Mouse (Mus musculus) embryonic facial prominence, embryonic 15.5 days (tissue): ENCODE measurements around the gene Cars2. TPM values are rescaled to one million over a fixed set of nuclear protein-coding genes. Genes with fewer than 3 reads are reported as not detected.
A peak's percentile ranks its signal among the peaks of the same experiment; 100 is the strongest.
"Not testable (repeated sequence)": the region's sequence is repeated elsewhere in the genome, so short reads cannot be mapped to it uniquely, and the experiment has no call there.

Experiments
- ATAC-seq: fragments of 200-750 bp; cut with Nextera tagmentation; 2 replicates; pipeline ENCODE4 v1.8.0; 2017; ENCODE audit warnings: low read depth, moderate TSS enrichment; ENCODE audit not compliant: insufficient number of reproducible peaks, low FRiP score, low TSS enrichment
- H3K27ac ChIP-seq: fragments of 300-500 bp; sonication (generic); replicated peaks from 2 replicates; pipeline ENCODE4 v1.5.1; 2015; ENCODE audit warnings: mild to moderate bottlenecking, inconsistent platforms
- H3K27me3 ChIP-seq: fragments of 300-500 bp; sonication (generic); 2 replicates; pipeline ENCODE4 v1.6.1; 2015; ENCODE audit warnings: inconsistent platforms
- H3K36me3 ChIP-seq: fragments of 300-500 bp; sonication (generic); 2 replicates; pipeline ENCODE4 v1.6.1; 2015; ENCODE audit warnings: mild to moderate bottlenecking, inconsistent platforms
- H3K4me1 ChIP-seq: fragments of 300-500 bp; sonication (generic); 2 replicates; pipeline ENCODE4 v1.6.1; 2015; ENCODE audit warnings: inconsistent platforms
- H3K4me2 ChIP-seq: fragments of 300-500 bp; sonication (generic); replicated peaks from 2 replicates; pipeline ENCODE4 v1.6.1; 2015; ENCODE audit warnings: mild to moderate bottlenecking, inconsistent platforms
- H3K4me3 ChIP-seq: fragments of 300-500 bp; sonication (generic); replicated peaks from 2 replicates; pipeline ENCODE4 v1.5.1; 2015; ENCODE audit warnings: mild to moderate bottlenecking, inconsistent platforms
- H3K9ac ChIP-seq: fragments of 300-500 bp; sonication (generic); 2 replicates; pipeline ENCODE4 v1.6.1; 2015; ENCODE audit warnings: inconsistent platforms
- H3K9me3 ChIP-seq: fragments of 300-500 bp; sonication (generic); replicated peaks from 2 replicates; pipeline ENCODE4 v1.6.1; 2016; ENCODE audit warnings: inconsistent platforms
- WGBS: fragments of 180-500 bp; shearing (Covaris S2); methylation state at CpG from one replicate; pipeline ENCODE4 v1.1.7; 2015; 5-methylcytosine and 5-hydroxymethylcytosine counted together
- polyA plus RNA-seq: library from polyadenylated mRNA; unstranded; fragments of >200 nt; fragmentation: Nextera tagmentation; extraction: Ambion mirVana; gene quantifications from 2 replicates; pipeline ENCODE4 v1.2.1, GENCODE M21; 2015

The Cars2 gene
- polyA plus RNA-seq, 1 experiment from 2014 or later: 31.4 TPM

GRCm38 (mm10) chr8:11506802-11507201 is 43.8 kb downstream of the Cars2 start:
- H3K4me3 ChIP-seq: no peak overlapping the region
- H3K9ac ChIP-seq: no peak overlapping the region
- no peak overlapping the region for H3K27ac ChIP-seq
- ATAC-seq: no peak; the same call in 1 of the 2 replicates
- peaks cover 86% of the 10 kb centered on the region for H3K36me3 ChIP-seq
- H3K9me3 ChIP-seq: no peaks in the 10 kb centered on the region
- no peaks in the 10 kb centered on the region for H3K27me3 ChIP-seq
- 69% methylated on average over 6 of the region's 6 CpGs for WGBS
- no peak overlapping the region for H3K4me2 ChIP-seq
- H3K4me1 ChIP-seq: no peaks in the 10 kb centered on the region; the same call in 1 of the 2 replicates

GRCm38 (mm10) chr8:11506074-11506473 is 44.5 kb downstream of the Cars2 start:
- 80% methylated on average over 14 of the region's 14 CpGs for WGBS

GRCm38 (mm10) chr8:11503476-11504232 is 46.9 kb downstream of the Cars2 start:
- Histone ChIP-seq H3K9me3 (no peaks in the 10 kb centered on the region), H3K4me1 (peaks cover 10% of the 10 kb centered on the region), H3K4me2 (no peak overlapping the region), H3K4me3 (no peak overlapping the region), H3K27ac (no peak overlapping the region), H3K9ac (no peak overlapping the region), H3K36me3 (peaks cover 58% of the 10 kb centered on the region), H3K27me3 (no peaks in the 10 kb centered on the region)
- WGBS: 77% methylated on average over 13 of the region's 13 CpGs
- no peak for ATAC-seq

More at GRCm38 (mm10) chr8:11506074-11506473, 44.5 kb downstream of the Cars2 start:
- no peak overlapping the region for H3K27ac ChIP-seq
- no peak overlapping the region for H3K9ac ChIP-seq
- no peaks in the 10 kb centered on the region for H3K27me3 ChIP-seq
- peaks cover 82% of the 10 kb centered on the region for H3K36me3 ChIP-seq
- H3K4me3 ChIP-seq: no peak overlapping the region
- no peak for ATAC-seq
- H3K4me1 ChIP-seq: no peaks in the 10 kb centered on the region; the same call in 1 of the 2 replicates
- H3K9me3 ChIP-seq: no peaks in the 10 kb centered on the region
- no peak overlapping the region for H3K4me2 ChIP-seq

- H3K9ac ChIP-seq: no peak overlapping the region
These were observed 51.6 kb downstream of the Cars2 start for GRCm38 (mm10) chr8:11498786-11499485.

GRCm38 (mm10) chr8:11498281-11498680 is 52.3 kb downstream of the Cars2 start:
- peak overlapping the region; percentile 84 for H3K4me2 ChIP-seq
- 59% methylated on average over 12 of the region's 12 CpGs for WGBS
- H3K36me3 ChIP-seq: peaks cover 13% of the 10 kb centered on the region
- no peaks in the 10 kb centered on the region for H3K9me3 ChIP-seq
- H3K27me3 ChIP-seq: peaks cover 11% of the 10 kb centered on the region; the same call in 1 of the 2 replicates
- 0 out of 2 replicates have a peak overlapping the region, but pooled peaks have one; percentile 44 for H3K27ac ChIP-seq
- peak overlapping the region; percentile 94 for H3K4me3 ChIP-seq
- ATAC-seq: no peak
- H3K4me1 ChIP-seq: peaks cover 24% of the 10 kb centered on the region
- peak overlapping the region; percentile 85; the same call in 1 of the 2 replicates for H3K9ac ChIP-seq

More at GRCm38 (mm10) chr8:11498786-11499485, 51.6 kb downstream of the Cars2 start:
- no peak for ATAC-seq
- Histone ChIP-seq H3K4me1 (peaks cover 24% of the 10 kb centered on the region), H3K4me2 (peak overlapping the region; percentile 84), H3K9me3 (no peaks in the 10 kb centered on the region), H3K4me3 (peak overlapping the region; percentile 94; the same call in 1 of the 2 replicates), H3K36me3 (peaks cover 19% of the 10 kb centered on the region), H3K27ac (0 out of 2 replicates have a peak overlapping the region, but pooled peaks have one; percentile 44), H3K27me3 (peaks cover 10% of the 10 kb centered on the region; the same call in 1 of the 2 replicates)
- WGBS: 87% methylated on average over 4 of the region's 4 CpGs

- Histone ChIP-seq H3K36me3 (peaks cover 4% of the 10 kb centered on the region), H3K27ac (peak within 1 kb of the TSS; percentile 76), H3K27me3 (peaks cover 11% of the 10 kb centered on the region; the same call in 1 of the 2 replicates), H3K4me3 (peak within 1 kb of the TSS; percentile 94), H3K4me2 (peak within 1 kb of the TSS; percentile 84), H3K9me3 (no peaks in the 10 kb centered on the region), H3K4me1 (peaks cover 24% of the 10 kb centered on the region), H3K9ac (peak within 1 kb of the TSS; percentile 85)
- 4% methylated on average over 73 of the region's 73 CpGs for WGBS
- ATAC-seq: peak; percentile 95
These were observed 53.3 kb downstream of the Cars2 start, which contains the start of gene Naxd for GRCm38 (mm10) chr8:11497017-11497990. Gene Naxd (plus strand): TSS chr8:11497506.

GRCm38 (mm10) chr8:11492340-11492739 is 58.2 kb downstream of the Cars2 start:
- 86% methylated on average over 2 of the region's 2 CpGs for WGBS
- H3K36me3 ChIP-seq, H3K4me2 ChIP-seq, H3K9ac ChIP-seq, H3K9me3 ChIP-seq, H3K4me1 ChIP-seq, ATAC-seq, H3K4me3 ChIP-seq, H3K27ac ChIP-seq: not testable (repeated sequence)
- H3K27me3 ChIP-seq: peaks cover 36% of the 10 kb centered on the region

- ATAC-seq: no peak
These were observed 63.4 kb downstream of the Cars2 start for GRCm38 (mm10) chr8:11487229-11487628.

GRCm38 (mm10) chr8:11486142-11486541 is 64.4 kb downstream of the Cars2 start:
- 24% methylated on average over 7 of the region's 7 CpGs for WGBS

More at GRCm38 (mm10) chr8:11487229-11487628, 63.4 kb downstream of the Cars2 start:
- Histone ChIP-seq H3K36me3 (no peaks in the 10 kb centered on the region), H3K27ac (no peak overlapping the region), H3K9me3 (no peaks in the 10 kb centered on the region), H3K4me3 (no peak overlapping the region), H3K27me3 (peaks cover 38% of the 10 kb centered on the region), H3K9ac (no peak overlapping the region), H3K4me1 (no peaks in the 10 kb centered on the region), H3K4me2 (no peak overlapping the region)
- WGBS: 67% methylated on average over 4 of the region's 4 CpGs

GRCm38 (mm10) chr8:11482537-11482936 is 68.0 kb downstream of the Cars2 start:
- Histone ChIP-seq H3K4me3 (no peak overlapping the region), H3K36me3 (no peaks in the 10 kb centered on the region), H3K4me1 (peaks cover 19% of the 10 kb centered on the region; the same call in 1 of the 2 replicates), H3K9ac (no peak overlapping the region), H3K27me3 (peaks cover 54% of the 10 kb centered on the region), H3K4me2 (no peak overlapping the region), H3K27ac (no peak overlapping the region), H3K9me3 (no peaks in the 10 kb centered on the region)
- WGBS: 71% methylated on average over 3 of the region's 3 CpGs
- no peak for ATAC-seq

More at GRCm38 (mm10) chr8:11486142-11486541, 64.4 kb downstream of the Cars2 start:
- H3K27ac ChIP-seq: no peak overlapping the region
- no peak overlapping the region for H3K9ac ChIP-seq
- H3K4me1 ChIP-seq: no peaks in the 10 kb centered on the region
- no peaks in the 10 kb centered on the region for H3K9me3 ChIP-seq
- H3K4me2 ChIP-seq: no peak overlapping the region
- ATAC-seq: no peak
- no peaks in the 10 kb centered on the region for H3K36me3 ChIP-seq
- H3K4me3 ChIP-seq: no peak overlapping the region
- H3K27me3 ChIP-seq: peaks cover 42% of the 10 kb centered on the region
